ENCODE assay signal across 27 mouse cellular contexts in the genomic region with DNA sequence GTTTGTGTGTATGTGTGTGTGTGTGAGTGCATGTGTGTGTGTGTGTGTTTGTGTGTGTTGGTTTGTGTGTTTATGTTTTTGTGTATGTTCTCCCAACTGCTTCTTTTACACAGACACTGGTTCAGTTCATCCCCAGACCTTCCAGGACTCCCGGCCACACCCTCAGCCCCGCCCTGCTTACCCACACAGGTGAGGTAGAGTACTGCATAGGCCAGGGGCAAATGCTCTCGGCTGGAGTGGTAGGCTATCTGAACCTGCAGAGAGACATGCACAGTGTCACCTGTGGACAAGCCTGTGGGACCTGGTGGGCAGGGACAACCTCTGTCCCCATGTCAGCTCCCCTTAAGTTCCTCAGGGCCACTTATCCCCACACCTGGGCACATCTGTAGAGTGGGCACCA. TPM values are rescaled to one million over a fixed set of nuclear protein-coding genes. Genes with fewer than 3 reads are reported as not detected.
DNase-seq lines count a peak whose midpoint lies in the region; ATAC-seq and TF ChIP-seq lines count a peak whose summit lies in the region.
"Had no signal": no experiment of that assay in that cellular context is flagged by ENCODE, and none has a peak within 500 bp of the region (broad histone marks: within the 10 kb centered on the region; RNA-seq: fewer than 3 reads in every experiment).

No protein-coding gene starts in this region.

- no peaks in the 10 kb centered on the region for H3K36me3 ChIP-seq in intestine, embryonic 15.5 days
- H3K36me3 ChIP-seq in intestine, postnatal 0 days (ENCODE audit: control insufficient read depth, insufficient read depth) = no peaks in the 10 kb centered on the region
- no peaks in the 10 kb centered on the region for H3K36me3 ChIP-seq in limb, embryonic 15.5 days
- H3K36me3 ChIP-seq in limb, embryonic 10.5 days = no peaks in the 10 kb centered on the region
- no peaks in the 10 kb centered on the region for H3K36me3 ChIP-seq in liver, embryonic 16.5 days (ENCODE audit: control insufficient read depth, insufficient read depth)
- no peaks in the 10 kb centered on the region for H3K36me3 ChIP-seq in liver, embryonic 11.5 days (ENCODE audit: control insufficient read depth, insufficient read depth, low read length)
- no peaks in the 10 kb centered on the region for H3K36me3 ChIP-seq in intestine, embryonic 16.5 days (ENCODE audit: control insufficient read depth, insufficient read depth, low read length)
- H3K36me3 ChIP-seq: G1E had no signal

- TF ChIP-seq CTCF in intestine, postnatal 0 days (IDR thresholded peaks at IDR 0.05; ENCODE audit: low read depth) = no peak

- no peaks in the 10 kb centered on the region for H3K9me3 ChIP-seq in intestine, embryonic 15.5 days
- H3K9me3 ChIP-seq in intestine, postnatal 0 days (ENCODE audit: control insufficient read depth) = no peaks in the 10 kb centered on the region
- H3K9me3 ChIP-seq in limb, embryonic 15.5 days = no peaks in the 10 kb centered on the region
- no peaks in the 10 kb centered on the region for H3K9me3 ChIP-seq in limb, embryonic 10.5 days (replicated peaks)
- H3K9me3 ChIP-seq in liver, embryonic 16.5 days (replicated peaks; ENCODE audit: control insufficient read depth, low read length) = no peaks in the 10 kb centered on the region
- H3K9me3 ChIP-seq in liver, embryonic 11.5 days (ENCODE audit: control insufficient read depth, low read length) = no peaks in the 10 kb centered on the region
- H3K9me3 ChIP-seq in intestine, embryonic 16.5 days (ENCODE audit: control insufficient read depth, low read length) = no peaks in the 10 kb centered on the region
- H3K9me3 ChIP-seq: G1E had no signal

- DNase-seq in limb, embryonic 10.5 days (ENCODE audit: low spot score) = no peak
- no peak for DNase-seq in liver, embryonic 11.5 days (ENCODE audit: low spot score)
- DNase-seq in heart, postnatal 14 days = no peak
- DNase-seq: adrenal gland, adult 2 months; adrenal gland, adult 8-10 months; adrenal gland, postnatal 10 days; adrenal gland, postnatal 14 days; adrenal gland, postnatal 25 days; adrenal gland, postnatal 36 days; B cell, adult 2 months; cerebellum, adult 11 months; cerebellum, adult 11-12 months had no signal

- no peak overlapping the region for H3K9ac ChIP-seq in intestine, embryonic 15.5 days
- H3K9ac ChIP-seq in intestine, postnatal 0 days (ENCODE audit: low read depth, low read length) = no peak overlapping the region
- H3K9ac ChIP-seq in limb, embryonic 15.5 days = no peak overlapping the region
- no peak overlapping the region for H3K9ac ChIP-seq in liver, embryonic 16.5 days (ENCODE audit: low read depth, low read length)
- no peak overlapping the region for H3K9ac ChIP-seq in liver, embryonic 11.5 days (ENCODE audit: low read depth, low read length)
- H3K9ac ChIP-seq in intestine, embryonic 16.5 days (ENCODE audit: low read depth, low read length) = no peak overlapping the region

- peak; percentile 71 for ATAC-seq in intestine, embryonic 15.5 days
- ATAC-seq in intestine, postnatal 0 days = no peak
- 0 out of 2 replicates have a peak, but pooled peaks have one; percentile 13 for ATAC-seq in limb, embryonic 15.5 days (ENCODE audit: insufficient number of reproducible peaks, low FRiP score, low TSS enrichment, low read depth)
- peak; percentile 32; the same call in 1 of the 2 replicates for ATAC-seq in liver, embryonic 16.5 days (ENCODE audit: low read depth)
- ATAC-seq in liver, embryonic 11.5 days (replicated peaks; ENCODE audit: low FRiP score) = no peak
- ATAC-seq in intestine, embryonic 16.5 days = peak; percentile 75; the same call in 1 of the 2 replicates
- ATAC-seq: activated CD4-positive, CD25-positive, alpha-beta regulatory T cell, adult 4 months; CD4-positive, CD25-positive, alpha-beta regulatory T cell, adult 4 months; Patski had no signal

- no peak overlapping the region for H3K4me3 ChIP-seq in intestine, embryonic 15.5 days (replicated peaks)
- H3K4me3 ChIP-seq in intestine, postnatal 0 days (ENCODE audit: low read depth, low read length) = no peak overlapping the region
- H3K4me3 ChIP-seq in limb, embryonic 15.5 days = no peak overlapping the region
- H3K4me3 ChIP-seq in limb, embryonic 10.5 days = no peak overlapping the region
- no peak overlapping the region for H3K4me3 ChIP-seq in liver, embryonic 16.5 days (ENCODE audit: low read depth, low read length)
- no peak overlapping the region for H3K4me3 ChIP-seq in liver, embryonic 11.5 days (ENCODE audit: low read depth, low read length)
- H3K4me3 ChIP-seq in intestine, embryonic 16.5 days (ENCODE audit: low read length) = no peak overlapping the region

- H3K4me2 ChIP-seq in intestine, embryonic 15.5 days (replicated peaks) = no peak overlapping the region
- H3K4me2 ChIP-seq in intestine, postnatal 0 days (replicated peaks; ENCODE audit: low read depth) = no peak overlapping the region
- no peak overlapping the region for H3K4me2 ChIP-seq in limb, embryonic 15.5 days
- no peak overlapping the region for H3K4me2 ChIP-seq in liver, embryonic 16.5 days (ENCODE audit: low read depth, low read length)
- no peak overlapping the region for H3K4me2 ChIP-seq in liver, embryonic 11.5 days
- no peak overlapping the region for H3K4me2 ChIP-seq in intestine, embryonic 16.5 days (ENCODE audit: low read depth, low read length)

- intact Hi-C loops in heart, postnatal 14 days (cut with DNase I) = no loop called here

- H3K4me1 ChIP-seq in intestine, embryonic 15.5 days (replicated peaks) = no peaks in the 10 kb centered on the region
- H3K4me1 ChIP-seq in intestine, postnatal 0 days (replicated peaks; ENCODE audit: control insufficient read depth, insufficient read depth, low read length) = no peaks in the 10 kb centered on the region
- no peaks in the 10 kb centered on the region for H3K4me1 ChIP-seq in limb, embryonic 15.5 days
- H3K4me1 ChIP-seq in limb, embryonic 10.5 days = peaks cover 2% of the 10 kb centered on the region; the same call in 1 of the 2 replicates
- H3K4me1 ChIP-seq in liver, embryonic 16.5 days (ENCODE audit: control insufficient read depth, low read depth, low read length) = no peaks in the 10 kb centered on the region
- no peaks in the 10 kb centered on the region for H3K4me1 ChIP-seq in liver, embryonic 11.5 days (replicated peaks; ENCODE audit: control insufficient read depth, insufficient read depth, low read length)
- H3K4me1 ChIP-seq in intestine, embryonic 16.5 days (ENCODE audit: control insufficient read depth, insufficient read depth, low read length) = no peaks in the 10 kb centered on the region

- no peaks in the 10 kb centered on the region for H3K27me3 ChIP-seq in intestine, embryonic 15.5 days (replicated peaks)
- no peaks in the 10 kb centered on the region for H3K27me3 ChIP-seq in intestine, postnatal 0 days (replicated peaks; ENCODE audit: control insufficient read depth, insufficient read depth, low read length)
- no peaks in the 10 kb centered on the region for H3K27me3 ChIP-seq in limb, embryonic 15.5 days
- 0 out of 2 replicates have a peak, but pooled peaks cover 8% of the 10 kb centered on the region for H3K27me3 ChIP-seq in limb, embryonic 10.5 days (ENCODE audit: low read depth, poor library complexity, severe bottlenecking)
- no peaks in the 10 kb centered on the region for H3K27me3 ChIP-seq in liver, embryonic 16.5 days (ENCODE audit: control insufficient read depth, insufficient read depth, low read depth, low read length)
- H3K27me3 ChIP-seq in liver, embryonic 11.5 days (replicated peaks; ENCODE audit: control insufficient read depth, insufficient read depth, low read length) = no peaks in the 10 kb centered on the region; the same call in 1 of the 2 replicates
- H3K27me3 ChIP-seq in intestine, embryonic 16.5 days (replicated peaks; ENCODE audit: control insufficient read depth, insufficient read depth, low read length) = no peaks in the 10 kb centered on the region
- H3K27me3 ChIP-seq: Patski had no signal

- no peak overlapping the region for H3K27ac ChIP-seq in intestine, embryonic 15.5 days
- H3K27ac ChIP-seq in intestine, postnatal 0 days (ENCODE audit: low read depth, low read length) = no peak overlapping the region
- no peak overlapping the region for H3K27ac ChIP-seq in limb, embryonic 15.5 days
- no peak overlapping the region for H3K27ac ChIP-seq in limb, embryonic 10.5 days
- no peak overlapping the region for H3K27ac ChIP-seq in liver, embryonic 16.5 days (ENCODE audit: low read length)
- H3K27ac ChIP-seq in liver, embryonic 11.5 days (ENCODE audit: low read depth, low read length) = no peak overlapping the region
- H3K27ac ChIP-seq in intestine, embryonic 16.5 days (ENCODE audit: low read length) = no peak overlapping the region

- 59% methylated on average over 3 of the region's 3 CpGs for WGBS in intestine, embryonic 15.5 days
- 48% methylated on average over 3 of the region's 3 CpGs for WGBS in intestine, postnatal 0 days
- WGBS in limb, embryonic 15.5 days = 68% methylated on average over 3 of the region's 3 CpGs
- 75% methylated on average over 3 of the region's 3 CpGs for WGBS in limb, embryonic 10.5 days
- 40% methylated on average over 3 of the region's 3 CpGs for WGBS in liver, embryonic 16.5 days (ENCODE audit: insufficient replicate concordance)
- WGBS in liver, embryonic 11.5 days = 70% methylated on average over 3 of the region's 3 CpGs
- 58% methylated on average over 3 of the region's 3 CpGs for WGBS in intestine, embryonic 16.5 days

RNA-seq across cellular contexts. Expression of a gene that starts 9.1 kb away (rescaled TPM):
- polyA plus RNA-seq in intestine, embryonic 15.5 days (2015; fragmentation: Nextera tagmentation; extraction: Ambion mirVana) = 0.40 and 0.42 TPM in 2 replicates
- polyA plus RNA-seq in intestine, postnatal 0 days (2015; fragmentation: Nextera tagmentation; extraction: Ambion mirVana) = 0.83 and 0.85 TPM in 2 replicates
- polyA plus RNA-seq in limb, embryonic 15.5 days (2015; fragmentation: Nextera tagmentation; extraction: Ambion mirVana) = 0.45 and 0.59 TPM in 2 replicates
- polyA plus RNA-seq in limb, embryonic 10.5 days (2016; fragmentation: Nextera tagmentation; extraction: Ambion mirVana) = 1.3 and 1.5 TPM in 2 replicates
- polyA plus RNA-seq in liver, embryonic 16.5 days (2015; fragmentation: Nextera tagmentation; extraction: Ambion mirVana) = 0.09 and 0.11 TPM in 2 replicates
- 0.56 and 0.96 TPM in 2 replicates for polyA plus RNA-seq in liver, embryonic 11.5 days (2014; fragmentation: Nextera tagmentation; extraction: Ambion mirVana)
- 0.51 and 0.56 TPM in 2 replicates for polyA plus RNA-seq in intestine, embryonic 16.5 days (2015; fragmentation: Nextera tagmentation; extraction: Ambion mirVana)
- under 1 TPM; 0.07 to 0.17 TPM for total RNA-seq in heart, postnatal 14 days (2021)
- total RNA-seq: adrenal gland, adult 18-20 months; adrenal gland, adult 2 months; adrenal gland, adult 8-10 months; adrenal gland, postnatal 14 days; adrenal gland, postnatal 25 days; adrenal gland, postnatal 36 days; adrenal gland, postnatal 4 days had no signal
- polyA plus RNA-seq: adrenal gland, adult 2 months; Patski had no signal

RNA-seq across cellular contexts. Expression of a gene that starts 27.3 kb away (rescaled TPM):
- polyA plus RNA-seq in intestine, embryonic 15.5 days (2015; fragmentation: Nextera tagmentation; extraction: Ambion mirVana) = 2.3 and 2.7 TPM in 2 replicates
- 5.4 and 5.5 TPM in 2 replicates for polyA plus RNA-seq in intestine, postnatal 0 days (2015; fragmentation: Nextera tagmentation; extraction: Ambion mirVana)
- polyA plus RNA-seq in limb, embryonic 15.5 days (2015; fragmentation: Nextera tagmentation; extraction: Ambion mirVana) = 0.19 and 0.56 TPM in 2 replicates
- 0.08 TPM in 1 of 2 replicates, not detected in the other for polyA plus RNA-seq in limb, embryonic 10.5 days (2016; fragmentation: Nextera tagmentation; extraction: Ambion mirVana)
- polyA plus RNA-seq in liver, embryonic 16.5 days (2015; fragmentation: Nextera tagmentation; extraction: Ambion mirVana) = 3.1 and 4.2 TPM in 2 replicates
- polyA plus RNA-seq in liver, embryonic 11.5 days (2014; fragmentation: Nextera tagmentation; extraction: Ambion mirVana) = 0.32 and 0.34 TPM in 2 replicates
- polyA plus RNA-seq in intestine, embryonic 16.5 days (2015; fragmentation: Nextera tagmentation; extraction: Ambion mirVana) = 4.4 and 5.9 TPM in 2 replicates
- total RNA-seq in heart, postnatal 14 days (2021) = under 1 TPM; 0.74 to 0.78 TPM
- total RNA-seq: CH12.LX, G1E, MEL had no signal

RNA-seq across cellular contexts. Expression of a gene that starts 44.2 kb away (rescaled TPM):
- 0.19 and 0.32 TPM in 2 replicates for polyA plus RNA-seq in intestine, embryonic 15.5 days (2015; fragmentation: Nextera tagmentation; extraction: Ambion mirVana)
- polyA plus RNA-seq in intestine, postnatal 0 days (2015; fragmentation: Nextera tagmentation; extraction: Ambion mirVana) = 0.37 and 0.47 TPM in 2 replicates
- 0.14 and 0.20 TPM in 2 replicates for polyA plus RNA-seq in limb, embryonic 15.5 days (2015; fragmentation: Nextera tagmentation; extraction: Ambion mirVana)
- polyA plus RNA-seq in limb, embryonic 10.5 days (2016; fragmentation: Nextera tagmentation; extraction: Ambion mirVana) = 0.36 and 0.44 TPM in 2 replicates
- polyA plus RNA-seq in liver, embryonic 16.5 days (2015; fragmentation: Nextera tagmentation; extraction: Ambion mirVana) = 0.02 TPM in 1 of 2 replicates, not detected in the other
- polyA plus RNA-seq in liver, embryonic 11.5 days (2014; fragmentation: Nextera tagmentation; extraction: Ambion mirVana) = 0.06 and 0.11 TPM in 2 replicates
- polyA plus RNA-seq in intestine, embryonic 16.5 days (2015; fragmentation: Nextera tagmentation; extraction: Ambion mirVana) = 0.28 and 0.43 TPM in 2 replicates
- total RNA-seq in heart, postnatal 14 days (2021) = not detected
- total RNA-seq: adrenal gland, adult 18-20 months; adrenal gland, adult 2 months; adrenal gland, adult 8-10 months; adrenal gland, postnatal 10 days; adrenal gland, postnatal 14 days; adrenal gland, postnatal 25 days; adrenal gland, postnatal 36 days; adrenal gland, postnatal 4 days had no signal
- polyA plus RNA-seq: adrenal gland, adult 2 months had no signal

RNA-seq across cellular contexts. Expression of a gene that starts 58.9 kb away (rescaled TPM):
- 0.11 and 0.15 TPM in 2 replicates for polyA plus RNA-seq in intestine, embryonic 15.5 days (2015; fragmentation: Nextera tagmentation; extraction: Ambion mirVana)
- polyA plus RNA-seq in intestine, postnatal 0 days (2015; fragmentation: Nextera tagmentation; extraction: Ambion mirVana) = not detected in 2 replicates
- polyA plus RNA-seq in limb, embryonic 15.5 days (2015; fragmentation: Nextera tagmentation; extraction: Ambion mirVana) = not detected in 2 replicates
- polyA plus RNA-seq in limb, embryonic 10.5 days (2016; fragmentation: Nextera tagmentation; extraction: Ambion mirVana) = not detected in 2 replicates
- not detected in 2 replicates for polyA plus RNA-seq in liver, embryonic 16.5 days (2015; fragmentation: Nextera tagmentation; extraction: Ambion mirVana)
- polyA plus RNA-seq in liver, embryonic 11.5 days (2014; fragmentation: Nextera tagmentation; extraction: Ambion mirVana) = not detected in 2 replicates
- polyA plus RNA-seq in intestine, embryonic 16.5 days (2015; fragmentation: Nextera tagmentation; extraction: Ambion mirVana) = 0.07 TPM in 2 replicates
- not detected for total RNA-seq in heart, postnatal 14 days (2021)
- total RNA-seq: adrenal gland, adult 18-20 months; adrenal gland, adult 2 months; adrenal gland, adult 8-10 months; adrenal gland, postnatal 14 days; adrenal gland, postnatal 36 days; CH12.LX; G1E; MEL had no signal
- polyA plus RNA-seq: activated CD4-positive, CD25-positive, alpha-beta regulatory T cell, adult 4 months; adrenal gland, adult 2 months; brain, embryonic 14.5 days; C2C12; CD4-positive, CD25-positive, alpha-beta regulatory T cell, adult 4 months; G1E; Patski had no signal

Comparison
In these comparisons a context has a peak if more than half of its experiments do, and no peak if none do; other contexts are left out.
1. ATAC-seq: peak in intestine, embryonic 15.5 days (single experiment), limb, embryonic 15.5 days (single experiment), liver, embryonic 16.5 days (single experiment) and intestine, embryonic 16.5 days (single experiment); none in intestine, postnatal 0 days (single experiment) and liver, embryonic 11.5 days (single experiment).